ENCODE assay signal across 21 mouse cellular contexts in the genomic region with DNA sequence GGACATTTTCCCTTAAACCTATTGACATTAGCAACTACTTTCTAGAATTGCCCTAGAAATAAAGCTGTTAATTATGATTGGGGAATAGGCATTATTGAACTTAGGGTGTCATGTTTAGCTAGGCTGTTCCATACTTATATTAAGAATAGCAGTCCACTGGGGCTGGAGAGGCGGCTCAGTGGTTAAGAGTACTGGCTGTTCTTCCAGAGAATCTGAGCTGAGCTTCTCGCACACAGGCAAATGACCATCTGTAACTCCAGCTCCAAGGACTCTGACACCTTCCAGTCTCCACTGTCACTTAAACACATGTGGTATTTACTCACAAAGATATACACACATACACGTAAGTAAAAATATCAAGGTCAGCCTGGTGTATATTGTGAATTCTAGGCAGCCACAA. TPM values are rescaled to one million over a fixed set of nuclear protein-coding genes. Genes with fewer than 3 reads are reported as not detected.
A peak's percentile ranks its signal among the peaks of the same experiment; 100 is the strongest.
DNase-seq lines count a peak whose midpoint lies in the region; ATAC-seq and TF ChIP-seq lines count a peak whose summit lies in the region.
"Had no signal": no experiment of that assay in that cellular context is flagged by ENCODE, and none has a peak within 500 bp of the region (broad histone marks: within the 10 kb centered on the region; RNA-seq: fewer than 3 reads in every experiment).

No protein-coding gene starts in this region.

- no peaks in the 10 kb centered on the region for H3K9me3 ChIP-seq in liver, embryonic 11.5 days (ENCODE audit: control insufficient read depth, low read length)
- no peaks in the 10 kb centered on the region for H3K9me3 ChIP-seq in CH12.LX (replicated peaks; ENCODE audit: low read length)
- H3K9me3 ChIP-seq: embryonic facial prominence, embryonic 15.5 days; forebrain, embryonic 15.5 days; heart, embryonic 15.5 days; hindbrain, embryonic 13.5 days had no signal

- H3K4me2 ChIP-seq in liver, embryonic 11.5 days = no peak overlapping the region
- H3K4me2 ChIP-seq in CH12.LX (ENCODE audit: insufficient read depth, low read depth, poor library complexity, severe bottlenecking) (no peak overlapping the region), myocyte (ENCODE audit: low read depth) (peak overlapping the region; percentile 40)
- H3K4me2 ChIP-seq: embryonic facial prominence, embryonic 15.5 days; forebrain, embryonic 15.5 days; heart, embryonic 11.5 days; heart, embryonic 15.5 days; hindbrain, embryonic 13.5 days had no signal

- intact Hi-C loops in gastrocnemius, adult 2 months (cut with DNase I) = no loop called here
- intact Hi-C loops in gastrocnemius, postnatal 36 days (cut with DNase I) = no loop called here

- H3K27ac ChIP-seq in gastrocnemius, adult 2 months = peak overlapping the region; percentile 77
- peak overlapping the region; percentile 85 for H3K27ac ChIP-seq in liver, adult 2 months (replicated peaks; ENCODE audit: insufficient read depth, low read depth, low read length)
- no peak overlapping the region for H3K27ac ChIP-seq in liver, embryonic 11.5 days (ENCODE audit: low read depth, low read length)
- peak overlapping the region; percentile 35; the same call in 1 of the 2 replicates for H3K27ac ChIP-seq in CH12.LX (ENCODE audit: insufficient read depth, low read depth)
- H3K27ac ChIP-seq: forebrain, embryonic 15.5 days; heart, embryonic 15.5 days; hindbrain, embryonic 13.5 days; hindbrain, postnatal 0 days had no signal

- H3K27me3 ChIP-seq in liver, adult 2 months (ENCODE audit: control insufficient read depth, insufficient read depth, low read length) = no peaks in the 10 kb centered on the region
- H3K27me3 ChIP-seq in liver, embryonic 11.5 days (replicated peaks; ENCODE audit: control insufficient read depth, insufficient read depth, low read length) = no peaks in the 10 kb centered on the region
- H3K27me3 ChIP-seq in CH12.LX (replicated peaks) (no peaks in the 10 kb centered on the region), myocyte (ENCODE audit: control insufficient read depth, insufficient read depth, insufficient read length) (no peaks in the 10 kb centered on the region)
- H3K27me3 ChIP-seq: embryonic facial prominence, embryonic 15.5 days; forebrain, embryonic 15.5 days; heart, embryonic 15.5 days; hindbrain, embryonic 13.5 days; Patski had no signal

- TF ChIP-seq POLR2A in liver, adult 2 months (IDR thresholded peaks at IDR 0.05; ENCODE audit: extremely low read depth, insufficient read depth, low read length) = no peak
- no peak for TF ChIP-seq POLR2A in CH12.LX (IDR thresholded peaks at IDR 0.05; ENCODE audit: low read depth, low read length)
- TF ChIP-seq POLR2A in myocyte (IDR thresholded peaks at IDR 0.05; ENCODE audit: insufficient read length, low read depth) = no peak

- TF ChIP-seq RAD21 in CH12.LX (IDR thresholded peaks at IDR 0.05; ENCODE audit: low read depth, low read length) = no peak

- peaks cover 13% of the 10 kb centered on the region for H3K4me1 ChIP-seq in liver, adult 2 months (ENCODE audit: control insufficient read depth, insufficient read depth, low read length)
- peaks cover 28% of the 10 kb centered on the region for H3K4me1 ChIP-seq in liver, embryonic 11.5 days (replicated peaks; ENCODE audit: control insufficient read depth, insufficient read depth, low read length)
- peaks cover 18 to 83% of the 10 kb centered on the region in 2 experiments for H3K4me1 ChIP-seq in CH12.LX (ENCODE audit: control insufficient read depth in 1 of 2, insufficient read depth in 2 of 2)
- H3K4me1 ChIP-seq: embryonic facial prominence, embryonic 15.5 days; forebrain, embryonic 15.5 days had no signal

- H3K36me3 ChIP-seq in liver, adult 2 months (ENCODE audit: control insufficient read depth, insufficient read depth, low read length) = peaks cover 8% of the 10 kb centered on the region; the same call in 1 of the 2 replicates
- peaks cover 4% of the 10 kb centered on the region; the same call in 1 of the 2 replicates for H3K36me3 ChIP-seq in liver, embryonic 11.5 days (ENCODE audit: control insufficient read depth, insufficient read depth, low read length)
- H3K36me3 ChIP-seq in CH12.LX (replicated peaks in 1 of 2; ENCODE audit: control insufficient read depth in 1 of 2, insufficient read depth in 1 of 2, low read length in 1 of 2) (peaks cover 3 to 17% of the 10 kb centered on the region in 2 experiments), myocyte (ENCODE audit: control insufficient read depth, insufficient read depth) (peaks cover 11% of the 10 kb centered on the region)
- H3K36me3 ChIP-seq: embryonic facial prominence, embryonic 15.5 days; forebrain, embryonic 15.5 days; heart, embryonic 15.5 days; hindbrain, embryonic 13.5 days had no signal

- TF ChIP-seq CTCF in gastrocnemius, adult 2 months (IDR thresholded peaks at IDR 0.05) = no peak
- TF ChIP-seq CTCF in liver, adult 2 months (IDR thresholded peaks at IDR 0.05; ENCODE audit: low read depth, low read length) = no peak
- TF ChIP-seq CTCF in CH12.LX (conservative IDR thresholded peaks at IDR 0.05 in 1 of 2, IDR thresholded peaks at IDR 0.05 in 1 of 2; ENCODE audit: low read depth in 2 of 2, low read length in 2 of 2) = no peak

- no peak for TF ChIP-seq EP300 in CH12.LX (IDR thresholded peaks at IDR 0.05; ENCODE audit: low read length)

- H3K9ac ChIP-seq in liver, adult 2 months (ENCODE audit: low read depth, low read length) = no peak overlapping the region
- no peak overlapping the region for H3K9ac ChIP-seq in liver, embryonic 11.5 days (ENCODE audit: low read depth, low read length)
- no peak overlapping the region for H3K9ac ChIP-seq in CH12.LX (ENCODE audit: insufficient read depth, low read depth)
- H3K9ac ChIP-seq: embryonic facial prominence, embryonic 15.5 days; forebrain, embryonic 15.5 days; heart, embryonic 15.5 days; hindbrain, embryonic 13.5 days had no signal

- ATAC-seq in liver, embryonic 11.5 days (replicated peaks; ENCODE audit: low FRiP score) = no peak
- no peak for ATAC-seq in megakaryocyte progenitor cell, adult 5-6 weeks (replicated peaks; ENCODE audit: poor library complexity)
- ATAC-seq: forebrain, embryonic 15.5 days; hindbrain, postnatal 0 days; Patski had no signal

- H3K4me3 ChIP-seq in gastrocnemius, adult 2 months = no peak overlapping the region
- no peak overlapping the region for H3K4me3 ChIP-seq in liver, adult 2 months (ENCODE audit: insufficient read depth, low read depth, low read length)
- no peak overlapping the region for H3K4me3 ChIP-seq in liver, embryonic 11.5 days (ENCODE audit: low read depth, low read length)
- H3K4me3 ChIP-seq in CH12.LX (replicated peaks in 1 of 3; ENCODE audit: low read depth in 2 of 3, low read length in 2 of 3, poor library complexity in 1 of 3) = no peak overlapping the region
- H3K4me3 ChIP-seq in myocyte = no peak overlapping the region
- H3K4me3 ChIP-seq: embryonic facial prominence, embryonic 15.5 days; forebrain, embryonic 15.5 days; heart, embryonic 15.5 days; hindbrain, embryonic 13.5 days had no signal

- H3ac ChIP-seq in myocyte (ENCODE audit: control insufficient read depth, insufficient read length) = no peak overlapping the region

- H3K79me2 ChIP-seq in liver, adult 2 months (ENCODE audit: control insufficient read depth, insufficient read depth, low read length) = no peaks in the 10 kb centered on the region; the same call in 1 of the 2 replicates
- H3K79me2 ChIP-seq in CH12.LX (replicated peaks; ENCODE audit: control insufficient read depth, extremely low read depth, insufficient read depth, poor library complexity, severe bottlenecking) (peaks cover 8% of the 10 kb centered on the region), myocyte (ENCODE audit: control insufficient read depth, insufficient read depth) (peaks cover 96% of the 10 kb centered on the region)

- WGBS in liver, adult 2 months = 80% methylated on average over 3 of the region's 3 CpGs
- 85% methylated on average over 3 of the region's 3 CpGs for WGBS in liver, embryonic 11.5 days

- in situ Hi-C loops in CH12.LX (cut with MboI; ENCODE audit: low pct_ligation_motif_present, low pct_unique_long_range_greater_than_20kb, low sequenced_read_pairs) = no loop called here

- dilution Hi-C loops in CH12.LX (cut with MboI; ENCODE audit: extremely low pct_ligation_motif_present, extremely low pct_unique_long_range_greater_than_20kb, low sequenced_read_pairs) = no loop called here

- peak; percentile 55 for DNase-seq in gastrocnemius, adult 2 months
- no peak for DNase-seq in gastrocnemius, postnatal 36 days
- no peak for DNase-seq in liver, adult 2 months (ENCODE audit: extremely low read depth, low read depth, low spot score)
- DNase-seq in liver, embryonic 11.5 days (ENCODE audit: low spot score) = no peak
- no peak for DNase-seq in CH12.LX (ENCODE audit: extremely low read depth)
- no peak for DNase-seq in cerebellum, postnatal 14 days
- DNase-seq: adrenal gland, adult 2 months; adrenal gland, postnatal 25 days; cerebellum, adult 9-11 months; embryo, embryonic 11 days; gastrocnemius, postnatal 25 days; heart, postnatal 14 days had no signal

TF ChIP-seq in CH12.LX, 34 proteins besides CTCF, POLR2A, EP300 and RAD21 (continues in another document):
- no peak for TF ChIP-seq TBP (conservative IDR thresholded peaks at IDR 0.05; ENCODE audit: low read depth, low read length)

TF ChIP-seq in myocyte, 11 proteins besides CTCF, POLR2A, EP300 and RAD21 (continues in another document):
- TF ChIP-seq MAX (IDR thresholded peaks at IDR 0.05; ENCODE audit: low read depth) = no peak
- TF ChIP-seq TCF3 (IDR thresholded peaks at IDR 0.05; ENCODE audit: insufficient read length, low read depth) = no peak

RNA-seq across cellular contexts. Expression of a gene that starts 52.2 kb away (rescaled TPM):
- total RNA-seq in gastrocnemius, adult 2 months (2021) = 1 to 10 TPM; 6.9 to 8.5 TPM
- total RNA-seq in gastrocnemius, postnatal 36 days (2021) = 1 to 10 TPM; 5.5 to 6.5 TPM
- total RNA-seq in liver, adult 2 months (2014; rRNA removed) = 2.6 and 4.3 TPM in 2 replicates
- polyA plus RNA-seq in liver, adult 2 months (2012; rRNA removed) = 1.7 and 2.0 TPM in 2 replicates
- 18.5 and 18.7 TPM in 2 replicates for polyA plus RNA-seq in liver, embryonic 11.5 days (2014; fragmentation: Nextera tagmentation; extraction: Ambion mirVana)
- total RNA-seq in CH12.LX (2012; rRNA removed) = 11.9 and 14.3 TPM in 2 replicates
- 9.7 and 9.8 TPM in 2 replicates for total RNA-seq in CH12.LX (2014; rRNA removed)
- 12.6 and 13.4 TPM in 2 replicates for polyA plus RNA-seq in CH12.LX (2012; ENCODE audit: insufficient read length, low read depth)
- polyA plus RNA-seq in myocyte (2012; fragmentation: generic; extraction: Trizol) = 6.6 TPM
- total RNA-seq in megakaryocyte progenitor cell, adult 5-6 weeks (2015) = 7.0 and 15.0 TPM in 2 replicates
- 9.4 and 11.5 TPM in 2 replicates for total RNA-seq in megakaryocyte progenitor cell, adult 5-6 weeks (2017)

RNA-seq across cellular contexts. Expression of a gene that starts 52.4 kb away (rescaled TPM):
- total RNA-seq in gastrocnemius, adult 2 months (2021) = 10 to 100 TPM; 21.1 to 22.3 TPM
- 10 to 100 TPM; 19.4 to 22.6 TPM for total RNA-seq in gastrocnemius, postnatal 36 days (2021)
- total RNA-seq in liver, adult 2 months (2014; rRNA removed) = 14.4 TPM in 2 replicates
- 6.2 and 6.3 TPM in 2 replicates for polyA plus RNA-seq in liver, adult 2 months (2012; rRNA removed)
- 48.4 and 50.9 TPM in 2 replicates for polyA plus RNA-seq in liver, embryonic 11.5 days (2014; fragmentation: Nextera tagmentation; extraction: Ambion mirVana)
- total RNA-seq in CH12.LX (2012; rRNA removed) (45.2 and 56.7 TPM in 2 replicates), CH12.LX (2014; rRNA removed) (76.9 and 79.9 TPM in 2 replicates)
- polyA plus RNA-seq in CH12.LX (2012; ENCODE audit: insufficient read length, low read depth) (110 and 152 TPM in 2 replicates), myocyte (2012; fragmentation: generic; extraction: Trizol) (13.0 TPM)
- 44.3 and 53.2 TPM in 2 replicates for total RNA-seq in megakaryocyte progenitor cell, adult 5-6 weeks (2015)
- total RNA-seq in megakaryocyte progenitor cell, adult 5-6 weeks (2017) = 34.1 and 48.6 TPM in 2 replicates
